Mouse (Mus musculus): ENCODE results near the gene Tmprss4.

Tmprss4 gene

DNA sequence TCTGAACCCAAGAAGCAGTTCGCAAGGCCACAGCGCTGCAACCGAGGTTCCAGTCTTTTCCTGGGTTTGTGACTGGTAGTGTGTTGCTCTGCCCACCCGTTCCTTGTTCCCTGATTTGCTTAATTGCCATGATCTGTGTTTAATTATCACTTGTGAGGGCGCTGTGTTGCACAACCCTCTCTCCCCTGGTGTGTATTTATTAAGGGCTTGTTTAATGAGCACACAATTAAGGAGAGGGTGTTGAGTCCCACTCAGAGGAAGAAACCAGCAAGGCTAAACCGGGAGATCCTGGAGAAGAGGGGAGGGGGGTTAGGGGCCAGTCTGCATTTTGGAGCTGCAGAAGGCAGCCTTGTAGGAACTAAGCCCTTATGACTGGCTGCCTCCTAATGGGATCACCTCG, 62.9 kb downstream of the Tmprss4 start:
- in situ Hi-C loops (cut with MboI, MseI): loop anchor here (5.0 to 10.0 kb wide), 2 partner anchors 114 to 244 kb away; no protein-coding TSS in a partner anchor

DNA sequence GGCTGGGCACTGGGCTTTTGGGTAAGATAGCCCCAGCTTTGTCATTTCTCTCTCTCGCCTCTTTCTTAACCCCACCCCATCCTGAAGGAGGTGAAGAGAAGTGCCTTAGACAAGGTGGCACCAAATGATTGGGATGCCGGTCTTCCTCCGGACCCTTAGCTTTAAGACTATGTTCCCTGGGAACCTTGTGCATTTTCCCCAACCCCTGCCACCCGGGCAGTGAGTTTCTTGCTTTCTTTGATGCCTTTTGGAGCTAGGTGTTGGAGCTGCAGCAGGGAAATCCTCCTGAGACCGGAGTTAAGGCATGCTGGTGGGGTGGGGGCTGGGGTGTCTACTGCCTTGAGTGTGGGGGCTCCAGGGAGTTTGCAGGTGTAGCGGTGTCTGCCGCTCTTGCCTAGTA, 64.8 kb downstream of the Tmprss4 start:
- in situ Hi-C loops (cut with MboI, MseI): no loop called here

DNA sequence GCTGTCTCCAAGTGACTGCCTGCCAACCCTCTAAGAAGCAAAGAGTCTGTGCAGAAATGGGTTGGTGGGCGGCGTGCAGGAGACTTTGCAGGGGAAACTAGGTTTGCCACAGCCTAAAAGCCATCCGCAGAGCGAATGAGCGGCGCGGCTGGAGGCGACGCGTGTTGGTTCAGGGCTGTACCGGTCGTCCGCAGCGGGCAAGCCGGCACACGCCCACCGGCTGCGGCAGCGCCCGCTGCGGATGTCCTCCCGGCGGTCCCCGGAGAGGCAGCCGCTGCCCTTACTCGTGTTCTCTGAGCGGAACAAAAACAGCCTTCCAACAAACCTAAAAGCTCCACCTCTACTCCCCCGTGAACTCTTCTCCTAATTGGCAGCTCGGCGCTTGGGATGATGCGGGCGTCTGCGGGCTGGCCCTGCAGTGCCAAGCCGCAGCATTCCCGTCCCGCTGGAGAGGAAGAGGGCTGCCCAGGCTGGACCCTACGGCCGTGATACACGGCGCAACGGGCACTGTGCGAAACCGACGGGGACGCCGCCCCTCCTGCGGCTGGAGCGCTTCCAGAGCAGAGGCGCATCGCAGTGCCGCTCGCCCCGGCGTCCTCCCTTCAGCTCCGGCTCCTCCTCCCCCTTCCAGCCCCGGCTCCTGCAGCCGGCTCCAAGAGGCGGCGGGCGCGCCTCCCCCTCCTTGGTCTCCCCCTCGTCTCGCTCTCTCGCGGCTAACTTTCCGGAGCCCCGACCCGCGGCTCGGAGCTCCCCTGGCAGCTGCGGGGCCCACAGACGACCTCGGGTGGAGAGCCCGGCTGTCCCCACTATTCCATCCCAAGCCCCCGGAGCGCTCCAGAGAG, 65.5 kb downstream of the Tmprss4 start, which contains the start of gene Scn4b:
Gene Scn4b (plus strand): TSS at position 205 of the 842 bp plus-strand sequence.
- in situ Hi-C loops (cut with MboI, MseI): no loop called here

DNA sequence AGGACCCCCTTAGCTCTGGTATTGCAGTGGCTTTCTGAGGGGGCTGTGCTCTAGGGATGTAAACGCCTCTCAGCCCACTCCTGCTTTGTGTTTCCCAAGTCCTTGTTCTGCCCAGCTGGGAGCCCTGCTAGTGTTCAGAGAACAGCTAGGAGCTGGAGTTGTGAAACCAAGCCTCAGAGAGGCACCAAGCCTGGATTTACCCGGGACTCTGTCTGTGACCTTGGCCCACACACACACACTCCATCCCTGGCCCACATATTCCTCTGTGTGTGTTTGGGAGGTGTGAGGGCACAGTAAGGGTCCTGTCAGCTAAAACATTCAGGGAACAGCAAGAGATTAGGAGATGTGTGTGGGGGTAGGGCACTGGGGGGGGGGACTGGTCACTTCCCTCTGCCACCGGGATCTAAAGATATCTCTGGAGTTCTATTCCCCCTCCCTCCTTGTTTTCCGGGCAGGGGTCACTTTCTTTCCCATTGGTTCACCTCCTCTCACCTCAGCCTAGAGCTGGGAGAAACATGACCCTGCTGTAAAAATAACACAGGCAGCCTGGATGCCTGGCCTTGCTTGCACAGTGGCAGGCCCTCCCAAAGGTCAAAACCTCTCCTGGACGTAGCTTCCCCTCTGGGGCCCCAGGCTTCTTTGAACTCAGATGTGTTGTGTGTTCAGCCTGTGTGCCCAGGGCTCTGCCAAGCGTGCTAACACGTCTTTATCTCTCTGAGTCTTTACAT, 67.3 kb downstream of the Tmprss4 start:
- in situ Hi-C loops (cut with MboI, MseI): no loop called here

DNA sequence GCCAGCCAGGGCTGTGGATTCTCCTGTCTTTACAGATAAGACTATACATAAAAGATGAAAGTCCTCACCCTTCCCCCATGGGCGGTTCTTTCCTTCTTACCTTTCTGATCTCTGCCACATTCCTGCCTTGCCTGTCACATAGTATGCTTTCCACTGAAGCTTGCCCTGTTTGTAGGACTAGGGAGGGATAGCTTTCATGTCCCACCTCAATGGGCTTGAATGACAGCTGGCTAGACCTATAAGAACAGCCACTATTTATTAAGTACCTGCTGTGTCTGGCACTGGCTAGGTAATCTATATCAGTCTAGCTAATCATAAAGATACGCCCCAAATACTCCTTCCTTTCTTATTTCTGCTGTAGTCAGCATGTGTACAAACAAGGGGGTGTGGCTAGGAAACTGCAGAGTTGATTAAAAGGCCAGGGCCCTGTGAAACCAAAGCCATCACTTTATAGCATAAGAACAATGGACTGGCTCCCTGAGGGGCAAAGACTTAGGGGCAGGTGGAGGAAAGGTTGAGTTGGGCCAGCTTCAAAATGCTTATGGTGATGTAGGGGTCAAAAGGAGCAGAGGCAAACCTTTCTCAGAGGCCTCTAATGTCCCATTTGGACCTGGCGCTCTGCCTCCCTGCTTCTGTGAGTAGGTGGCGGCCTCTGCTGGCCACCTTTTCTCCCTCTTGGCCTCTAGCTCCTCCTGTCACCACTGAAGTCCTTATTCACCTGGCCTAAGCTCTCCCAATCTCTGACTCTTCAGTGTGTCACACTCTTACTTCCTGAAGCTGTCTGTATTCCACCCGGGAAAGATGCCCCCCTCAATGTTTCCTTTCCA, 70.2 kb downstream of the Tmprss4 start:
- in situ Hi-C loops (cut with MboI, MseI): no loop called here

DNA sequence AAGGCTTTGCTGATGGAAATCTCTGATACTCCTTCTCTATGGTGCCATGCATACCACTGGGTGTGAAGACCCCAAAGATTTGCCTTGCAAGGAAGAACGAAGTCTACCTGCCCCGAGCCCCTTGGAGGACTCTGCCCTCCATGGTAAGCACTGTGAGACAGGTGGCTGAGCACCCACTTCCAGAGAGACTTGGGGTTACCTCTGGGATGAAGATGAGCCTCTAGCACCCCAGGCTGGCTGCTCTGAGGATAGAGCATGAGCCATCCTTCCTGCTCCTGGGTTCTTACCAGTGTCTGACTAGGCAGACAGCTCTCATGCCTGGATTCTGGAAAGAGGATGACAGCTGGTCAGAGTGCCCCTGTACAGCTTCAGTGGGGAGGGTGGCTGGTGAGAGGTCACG, 73.8 kb downstream of the Tmprss4 start:
- in situ Hi-C loops (cut with MboI, MseI): no loop called here

DNA sequence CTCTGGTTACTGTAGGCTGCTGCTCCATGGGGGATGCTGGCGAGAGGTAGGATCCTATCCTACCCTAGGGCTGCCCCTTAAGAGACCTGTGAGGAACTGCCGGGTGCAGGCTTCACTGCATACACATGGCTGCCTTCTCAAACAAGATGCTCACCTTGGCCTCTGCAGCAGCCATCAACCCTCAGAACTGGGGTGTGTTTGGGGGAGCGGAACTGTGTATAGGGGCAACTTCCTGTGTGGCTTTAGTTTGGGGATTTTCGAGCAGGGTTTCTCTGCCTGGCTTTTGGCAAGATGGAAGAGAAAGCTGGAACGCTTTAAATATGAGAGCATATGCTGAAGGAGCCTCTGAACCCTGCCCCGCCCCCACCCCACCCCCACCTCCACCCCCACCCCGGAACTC, 77.0 kb downstream of the Tmprss4 start:
- in situ Hi-C loops (cut with MboI, MseI): no loop called here

DNA sequence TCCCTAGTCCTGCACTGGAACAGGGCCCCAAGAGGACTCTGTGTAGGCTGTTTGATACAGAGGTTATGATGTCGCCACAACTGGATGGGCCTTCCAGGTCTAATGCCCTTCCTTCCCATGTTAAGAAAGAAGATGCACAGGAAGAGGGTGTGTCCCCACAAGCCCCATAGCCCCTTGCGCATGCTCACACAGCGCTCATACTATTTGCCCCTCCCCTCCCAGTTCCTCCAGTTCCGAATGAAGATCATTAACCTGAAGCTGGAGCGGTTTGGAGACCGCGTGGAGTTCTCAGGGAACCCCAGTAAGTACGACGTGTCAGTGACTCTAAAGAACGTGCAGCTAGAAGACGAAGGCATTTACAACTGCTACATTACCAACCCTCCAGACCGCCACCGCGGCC, 78.7 kb downstream of the Tmprss4 start:
- in situ Hi-C loops (cut with MboI, MseI): no loop called here
